Mouse (Mus musculus) thymus, postnatal 25 days (tissue): ENCODE results near the gene S1pr3.

ENCODE experiments used
- DNase-seq: peaks from one replicate; pipeline ENCODE4 v3.0.0; 2022

Gene S1pr3

GRCm38 (mm10) chr13:51408519-51409001 is at the start of gene S1pr3:
Gene S1pr3, plus strand, starts transcription at chr13:51408639.
- peak; percentile 22 for DNase-seq

GRCm38 (mm10) chr13:51360441-51360962 is 47.9 kb upstream of the S1pr3 start:
- no peak for DNase-seq

- DNase-seq: no peak
Observed at GRCm38 (mm10) chr13:51363390-51363789, 45.0 kb upstream of the S1pr3 start.

GRCm38 (mm10) chr13:51363985-51364384 is 44.5 kb upstream of the S1pr3 start:
- no peak for DNase-seq

- no peak for DNase-seq
Observed at GRCm38 (mm10) chr13:51365191-51365590, 43.2 kb upstream of the S1pr3 start.

- no peak for DNase-seq
Observed at GRCm38 (mm10) chr13:51368346-51368745, 40.1 kb upstream of the S1pr3 start.

GRCm38 (mm10) chr13:51369354-51369753 is 39.1 kb upstream of the S1pr3 start:
- DNase-seq: no peak

GRCm38 (mm10) chr13:51373086-51373485 is 35.4 kb upstream of the S1pr3 start:
- no peak for DNase-seq

- DNase-seq: no peak
Observed at GRCm38 (mm10) chr13:51374026-51374807, 34.2 kb upstream of the S1pr3 start.

GRCm38 (mm10) chr13:51378126-51378525 is 30.3 kb upstream of the S1pr3 start:
- no peak for DNase-seq

GRCm38 (mm10) chr13:51379596-51379995 is 28.8 kb upstream of the S1pr3 start:
- no peak for DNase-seq

- DNase-seq: no peak
Observed at GRCm38 (mm10) chr13:51381498-51381897, 26.9 kb upstream of the S1pr3 start.

GRCm38 (mm10) chr13:51384899-51385298 is 23.5 kb upstream of the S1pr3 start:
- DNase-seq: no peak

GRCm38 (mm10) chr13:51387908-51388307 is 20.5 kb upstream of the S1pr3 start:
- DNase-seq: no peak

GRCm38 (mm10) chr13:51390398-51390797 is 18.0 kb upstream of the S1pr3 start:
- DNase-seq: no peak

GRCm38 (mm10) chr13:51391359-51391916 is 17.0 kb upstream of the S1pr3 start:
- DNase-seq: no peak

- DNase-seq: no peak
Observed at GRCm38 (mm10) chr13:51392256-51392655, 16.2 kb upstream of the S1pr3 start.

- no peak for DNase-seq
Observed at GRCm38 (mm10) chr13:51397861-51398260, 10.6 kb upstream of the S1pr3 start.

- DNase-seq: no peak
Observed at GRCm38 (mm10) chr13:51399562-51399961, 8.9 kb upstream of the S1pr3 start.

GRCm38 (mm10) chr13:51400186-51400719 is 8.2 kb upstream of the S1pr3 start:
- peak; percentile 12 for DNase-seq

- peak; percentile 38 for DNase-seq
Observed at GRCm38 (mm10) chr13:51400736-51401501, 7.5 kb upstream of the S1pr3 start.

- DNase-seq: no peak
Observed at GRCm38 (mm10) chr13:51404566-51404965, 3.9 kb upstream of the S1pr3 start.

- no peak for DNase-seq
Observed at GRCm38 (mm10) chr13:51405731-51406320, 2.6 kb upstream of the S1pr3 start.
